Mouse (Mus musculus) right cerebral cortex, adult 2 months (tissue): ENCODE results near the gene Gm37419.
A peak's percentile ranks its signal among the peaks of the same experiment; 100 is the strongest.

Source experiments
- DNase-seq, 2 experiments: peaks; one replicate each; pipeline ENCODE4 v3.0.0; 2021 to 2022; ENCODE audit warnings: low spot score in 2 of 2

Gm37419 gene

DNA sequence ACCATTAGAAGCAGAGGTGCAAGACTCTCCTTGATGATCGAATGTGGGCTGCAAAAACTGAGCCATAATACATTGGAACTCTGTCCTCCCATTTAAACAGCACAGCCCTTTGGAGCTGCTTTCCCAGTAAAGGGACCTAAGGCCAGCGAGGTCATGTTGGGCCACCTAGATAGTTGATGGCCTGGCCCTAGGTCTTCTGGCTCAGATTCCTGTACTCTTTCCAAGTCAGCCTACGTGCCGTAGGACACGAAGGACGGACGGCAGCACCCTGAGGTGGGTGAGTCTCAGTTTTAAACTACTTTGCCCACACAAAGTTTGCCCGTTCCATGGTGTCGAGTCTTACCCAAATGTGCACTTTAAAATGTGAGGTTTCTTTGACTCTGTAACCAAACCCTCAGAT, 8.8 kb upstream of the Gm37419 start:
- no peak for DNase-seq

DNA sequence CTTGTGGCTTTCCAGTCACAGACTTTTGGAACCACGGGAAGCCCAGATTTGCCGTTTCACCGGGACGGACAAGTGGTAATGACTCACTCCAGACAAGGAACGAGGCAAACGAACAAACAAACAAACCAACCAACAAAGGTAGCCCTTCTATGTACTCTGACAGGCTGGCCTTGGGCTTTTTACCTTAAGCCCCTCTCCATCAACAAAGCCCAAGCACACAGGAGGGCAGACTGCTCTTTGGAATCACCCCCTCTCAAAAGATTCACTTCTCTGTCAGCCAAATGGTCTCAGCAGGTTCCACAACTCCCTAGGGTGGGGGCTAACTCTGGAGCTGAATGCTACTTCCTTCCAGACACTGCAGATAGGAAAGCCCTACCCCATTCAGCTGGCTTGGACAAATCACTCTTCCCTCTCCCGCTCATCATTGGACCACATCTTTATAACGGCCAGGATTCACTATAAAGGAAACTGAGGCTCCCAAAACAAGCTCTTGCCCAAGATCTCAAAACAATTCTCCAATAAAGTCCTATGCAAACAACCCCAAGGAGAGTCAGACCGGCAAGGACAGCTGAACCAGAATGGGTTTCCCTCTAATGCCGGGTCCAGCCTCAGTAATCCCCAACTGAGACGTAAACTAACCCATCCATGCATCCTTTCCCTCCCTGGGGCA, 7.9 kb upstream of the Gm37419 start:
- DNase-seq = no peak

DNA sequence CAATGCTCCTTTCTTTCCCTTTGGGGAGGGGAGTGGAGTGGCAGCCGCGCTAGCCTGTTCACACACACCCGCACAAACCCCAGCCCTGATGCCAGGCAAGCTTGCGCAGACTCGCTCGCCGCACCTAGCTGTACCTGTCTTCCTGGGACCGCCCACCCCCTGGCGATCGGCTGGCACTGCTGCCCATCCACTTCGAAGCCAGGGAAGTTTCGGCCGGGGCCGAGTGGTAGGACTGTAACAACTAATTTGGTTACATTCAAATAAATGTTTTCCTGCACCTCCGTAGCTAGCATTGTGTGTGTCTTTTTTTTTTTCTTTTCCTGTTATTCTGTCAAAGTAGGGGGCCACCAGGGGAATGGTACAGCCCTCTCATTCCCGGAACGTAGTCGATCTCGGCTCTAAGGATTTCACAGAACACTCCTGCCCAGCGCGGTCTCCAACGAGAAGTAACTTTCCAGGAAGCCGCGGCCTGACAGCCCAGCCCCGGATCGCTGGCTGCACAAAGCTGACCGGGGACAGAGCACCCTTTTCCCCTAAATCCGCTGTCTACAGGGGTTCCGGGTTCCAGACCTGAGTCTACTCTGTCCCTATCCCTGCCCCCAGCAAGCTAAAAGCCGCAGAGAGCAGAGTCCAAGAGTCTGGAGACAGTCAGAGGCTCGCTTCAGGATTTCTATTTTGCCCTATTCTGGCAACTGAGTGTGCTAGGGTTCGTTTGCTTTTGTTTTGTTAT, 7.1 kb upstream of the Gm37419 start:
- no peak for DNase-seq

DNA sequence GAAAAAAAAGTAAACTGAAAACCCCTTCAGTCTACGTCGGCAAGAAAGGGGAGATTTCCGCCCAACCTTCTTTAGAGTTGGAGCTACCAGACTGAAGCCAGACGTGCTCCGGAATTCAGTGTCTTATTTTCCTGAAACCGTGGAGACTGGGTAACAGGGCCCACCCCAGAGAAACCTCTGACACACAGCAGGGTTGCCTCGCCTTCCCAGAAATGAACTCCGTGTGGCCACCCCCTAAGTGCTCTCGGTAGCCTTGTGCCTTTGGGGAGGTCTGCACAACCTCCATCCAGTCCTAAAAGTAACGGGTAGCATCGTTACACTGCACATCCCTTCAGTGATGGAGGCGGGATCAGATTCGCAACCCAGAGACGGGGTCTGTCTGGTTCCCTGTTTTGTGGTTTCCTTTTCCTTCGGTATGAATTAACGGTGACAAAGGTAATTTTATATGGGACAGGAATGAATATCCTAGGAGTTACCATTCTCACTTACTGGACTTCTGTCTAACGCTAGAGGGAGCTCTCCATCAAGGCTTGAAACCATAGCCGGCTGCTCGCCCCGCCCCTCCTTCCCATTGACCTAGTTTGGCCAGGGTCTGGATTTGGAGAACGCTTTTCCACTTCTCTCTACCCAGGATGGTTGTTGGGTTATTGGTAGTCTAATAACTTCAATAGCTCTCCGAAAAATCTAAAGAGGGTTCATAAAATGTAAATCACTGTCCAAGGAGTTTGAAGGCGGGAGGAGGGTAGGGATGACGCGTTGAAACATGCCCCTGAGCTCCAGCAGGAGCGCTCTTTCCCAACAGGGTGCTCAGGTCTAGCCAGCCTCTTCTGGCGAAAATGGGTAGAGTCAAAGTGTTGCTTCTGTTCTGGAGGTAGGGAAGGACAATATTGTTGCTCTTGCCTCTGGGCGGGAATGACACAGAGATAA, 6.1 kb upstream of the Gm37419 start:
- DNase-seq = peak; percentile 80 to 83

DNA sequence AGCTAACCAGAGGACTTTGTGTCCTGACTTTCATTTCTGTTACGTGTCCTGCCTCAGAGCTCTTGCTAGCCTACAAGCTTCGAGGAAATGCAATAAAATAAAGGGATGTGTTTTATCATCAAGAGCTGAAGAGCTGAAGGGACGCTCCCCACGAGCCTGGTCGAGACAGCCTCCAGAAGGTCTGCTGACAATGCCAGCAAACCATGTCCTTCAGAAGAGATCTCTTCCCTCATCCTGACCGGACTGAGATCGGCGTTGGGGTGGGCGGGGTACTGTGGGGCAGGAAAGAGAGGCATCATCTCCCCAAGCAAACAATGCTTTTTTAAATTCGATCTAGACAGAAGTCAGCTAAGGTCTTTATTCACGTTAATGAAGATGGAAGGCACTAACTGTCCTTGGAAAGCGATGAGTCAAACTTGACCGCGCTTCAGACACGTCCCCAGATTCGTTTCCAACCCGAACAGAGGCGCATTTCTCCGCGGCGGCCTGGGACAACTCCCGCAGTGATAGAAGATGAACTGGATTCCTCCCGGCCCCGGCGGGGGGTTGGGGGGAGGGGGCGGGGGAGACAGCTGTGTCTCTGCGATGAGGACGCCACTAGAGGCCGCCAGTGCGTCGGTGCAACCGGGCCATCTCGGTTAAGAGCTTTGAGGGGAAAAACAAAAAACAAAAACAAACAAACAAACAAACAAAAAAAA, 5.2 kb upstream of the Gm37419 start:
- peak; percentile 74 for DNase-seq

DNA sequence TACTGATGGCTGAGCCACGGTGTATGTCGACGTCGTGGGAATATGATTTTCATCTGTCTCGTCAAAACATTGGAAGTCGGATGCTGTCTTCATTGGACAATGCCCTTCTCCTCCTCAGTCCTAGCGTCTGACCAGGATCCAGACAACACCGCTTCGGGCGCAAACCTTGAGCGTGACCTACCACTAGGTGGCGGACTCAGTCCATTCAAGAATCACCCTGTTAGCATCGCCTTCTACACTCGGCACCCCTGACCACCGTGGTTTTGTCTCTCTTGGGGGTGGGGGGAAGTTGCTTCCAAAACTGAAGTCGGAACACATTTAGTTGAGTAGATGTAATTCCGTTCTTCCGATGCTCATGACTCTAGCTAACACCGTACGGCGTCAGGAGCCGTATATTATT, 4.1 kb upstream of the Gm37419 start:
- peak; percentile 95 to 97 for DNase-seq

DNA sequence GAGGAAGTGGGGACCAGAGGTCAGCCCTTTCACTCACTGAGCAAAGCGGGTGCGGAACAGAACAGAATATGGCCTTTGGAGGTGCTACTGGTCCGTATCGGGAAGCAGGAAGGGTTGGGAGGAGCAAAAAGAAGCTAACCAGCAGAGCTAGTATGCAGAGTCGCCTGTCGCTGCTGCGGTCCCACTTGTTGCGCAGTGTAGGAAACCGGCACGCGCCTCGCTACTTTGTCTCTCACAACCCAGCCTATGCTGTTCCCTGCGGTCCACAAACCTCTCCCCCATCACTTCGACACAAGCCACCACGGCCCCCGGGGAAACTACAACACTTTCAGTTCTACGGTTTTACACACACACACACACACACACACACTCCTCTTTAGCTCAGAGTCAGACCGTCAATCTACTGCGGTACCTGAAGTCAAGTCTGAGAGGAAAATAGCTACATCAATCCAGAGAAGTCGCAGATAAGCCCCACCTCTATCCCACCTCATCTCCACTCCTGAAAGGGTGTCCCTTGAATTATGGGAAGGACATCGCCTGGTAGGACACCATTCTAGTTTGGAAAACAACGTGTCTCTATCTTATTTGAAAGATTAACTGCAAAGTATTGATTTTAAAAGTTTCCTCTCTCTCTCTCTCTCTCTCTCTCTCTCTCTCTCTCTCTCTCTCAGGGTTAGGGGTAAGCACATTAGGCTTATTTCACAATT, 3.4 kb upstream of the Gm37419 start:
- DNase-seq = peak in 1 of 2 experiments; percentile 55

DNA sequence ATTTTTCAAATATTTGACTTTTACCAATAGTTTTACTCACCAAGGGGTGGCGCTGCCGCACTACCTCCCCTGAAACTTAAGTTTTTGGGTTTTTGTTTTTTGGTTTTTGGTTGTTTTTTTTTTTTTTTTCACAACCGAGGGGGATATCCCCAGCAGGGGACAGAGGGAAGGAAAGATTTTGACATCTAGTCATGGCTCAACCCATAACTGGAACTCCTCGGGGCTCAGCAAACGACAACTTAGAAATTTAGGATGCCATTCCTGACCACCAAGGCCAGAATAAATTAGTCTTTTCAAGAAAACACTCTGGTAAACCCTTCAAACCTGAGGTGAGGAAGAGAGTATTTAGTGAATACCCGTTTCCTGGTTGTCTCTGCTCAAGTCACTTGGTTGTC, 2.8 kb upstream of the Gm37419 start:
- no peak for DNase-seq

DNA sequence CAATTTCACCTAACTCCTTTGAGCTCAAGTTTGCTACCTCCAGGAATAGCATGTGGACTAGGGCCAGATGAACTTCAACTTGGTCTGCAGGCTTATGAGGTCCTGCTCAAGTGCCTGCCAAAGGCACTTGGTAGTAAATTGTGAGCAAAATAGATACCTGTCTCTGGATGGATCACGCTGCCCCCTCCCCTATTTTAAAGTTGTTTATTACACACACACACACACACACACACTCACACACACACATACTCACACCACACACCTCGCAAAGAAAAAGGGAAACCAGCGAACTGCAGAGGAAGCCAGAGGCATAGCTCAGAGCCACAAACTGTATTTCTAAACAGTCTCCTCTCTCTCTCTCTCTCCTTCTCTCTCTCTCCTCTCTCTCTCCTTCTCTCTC, 2.1 kb upstream of the Gm37419 start:
- no peak for DNase-seq

DNA sequence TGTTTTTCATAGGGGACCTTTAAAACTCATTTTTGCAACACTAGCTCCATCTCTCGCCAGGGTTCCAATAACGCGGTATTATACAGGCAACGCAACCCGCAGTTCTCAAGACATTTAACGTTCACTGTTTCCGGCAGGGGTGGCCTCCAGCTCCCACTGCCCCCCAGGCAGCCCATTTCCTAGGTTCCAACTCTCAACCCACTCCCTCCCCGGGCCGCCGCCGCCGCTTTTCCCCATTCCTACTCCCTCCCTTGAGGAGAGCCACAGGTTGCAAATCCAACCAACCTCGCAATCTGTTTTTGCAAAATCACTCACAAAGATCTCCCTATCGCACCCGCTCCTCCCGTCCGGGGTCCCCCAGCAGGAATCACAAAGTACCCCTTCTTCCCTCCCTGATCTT, 1.4 kb upstream of the Gm37419 start:
- DNase-seq = no peak

DNA sequence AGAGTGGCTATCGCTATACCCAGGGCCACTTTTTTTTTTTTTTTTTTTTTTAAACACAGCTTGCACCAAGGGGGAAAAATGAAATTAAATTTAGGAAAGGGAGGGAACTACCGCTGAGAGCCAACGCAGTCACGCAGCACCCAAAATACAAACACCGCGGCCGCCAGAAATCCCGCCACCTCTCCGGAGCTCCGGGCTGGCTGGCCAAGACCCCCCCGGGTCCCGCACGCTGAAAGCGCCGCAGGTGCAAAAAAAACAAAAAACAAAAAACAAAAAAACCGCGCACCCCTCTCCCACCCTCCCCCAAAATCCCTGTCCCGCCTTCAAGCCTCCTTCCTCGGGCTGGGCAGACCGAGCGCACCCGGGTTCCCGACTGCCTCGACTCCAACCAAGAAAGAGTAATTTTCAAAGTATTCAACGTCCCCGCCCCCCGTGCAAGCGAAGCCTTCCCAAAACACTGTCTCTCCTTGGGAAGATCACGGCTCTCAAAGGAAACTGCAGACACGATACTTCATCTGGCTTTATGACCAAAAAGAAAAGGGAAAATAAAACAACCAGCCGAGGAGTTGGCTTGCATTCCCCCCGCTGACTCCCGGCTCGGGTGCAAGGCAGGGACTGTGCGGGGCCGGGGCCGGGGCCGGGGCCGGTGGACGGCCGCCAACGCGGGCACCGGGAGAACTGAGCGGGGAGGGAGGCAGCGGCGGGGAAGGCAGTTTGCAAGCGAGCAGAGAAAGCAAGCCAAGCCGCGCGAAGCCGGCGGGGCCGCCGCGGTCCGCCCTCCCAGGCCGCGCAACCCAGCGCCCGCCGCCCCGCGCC, 733 bp upstream of the Gm37419 start:
- no peak for DNase-seq

DNA sequence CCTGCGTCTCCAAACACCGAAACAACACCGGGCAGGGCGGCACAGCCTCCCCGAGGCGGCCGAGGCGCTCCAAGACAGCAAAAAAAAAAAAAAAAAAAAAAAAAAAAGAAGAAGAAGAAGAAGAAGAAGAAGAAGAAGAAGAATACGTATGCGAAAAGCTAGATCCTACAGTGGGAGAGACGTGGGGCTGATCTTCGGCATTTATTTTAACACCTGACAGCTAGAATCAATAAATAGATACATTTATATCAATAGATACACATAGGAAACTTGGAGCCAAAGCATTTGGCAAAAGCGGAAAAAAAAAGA, 171 bp upstream of the Gm37419 start:
- no peak for DNase-seq

DNA sequence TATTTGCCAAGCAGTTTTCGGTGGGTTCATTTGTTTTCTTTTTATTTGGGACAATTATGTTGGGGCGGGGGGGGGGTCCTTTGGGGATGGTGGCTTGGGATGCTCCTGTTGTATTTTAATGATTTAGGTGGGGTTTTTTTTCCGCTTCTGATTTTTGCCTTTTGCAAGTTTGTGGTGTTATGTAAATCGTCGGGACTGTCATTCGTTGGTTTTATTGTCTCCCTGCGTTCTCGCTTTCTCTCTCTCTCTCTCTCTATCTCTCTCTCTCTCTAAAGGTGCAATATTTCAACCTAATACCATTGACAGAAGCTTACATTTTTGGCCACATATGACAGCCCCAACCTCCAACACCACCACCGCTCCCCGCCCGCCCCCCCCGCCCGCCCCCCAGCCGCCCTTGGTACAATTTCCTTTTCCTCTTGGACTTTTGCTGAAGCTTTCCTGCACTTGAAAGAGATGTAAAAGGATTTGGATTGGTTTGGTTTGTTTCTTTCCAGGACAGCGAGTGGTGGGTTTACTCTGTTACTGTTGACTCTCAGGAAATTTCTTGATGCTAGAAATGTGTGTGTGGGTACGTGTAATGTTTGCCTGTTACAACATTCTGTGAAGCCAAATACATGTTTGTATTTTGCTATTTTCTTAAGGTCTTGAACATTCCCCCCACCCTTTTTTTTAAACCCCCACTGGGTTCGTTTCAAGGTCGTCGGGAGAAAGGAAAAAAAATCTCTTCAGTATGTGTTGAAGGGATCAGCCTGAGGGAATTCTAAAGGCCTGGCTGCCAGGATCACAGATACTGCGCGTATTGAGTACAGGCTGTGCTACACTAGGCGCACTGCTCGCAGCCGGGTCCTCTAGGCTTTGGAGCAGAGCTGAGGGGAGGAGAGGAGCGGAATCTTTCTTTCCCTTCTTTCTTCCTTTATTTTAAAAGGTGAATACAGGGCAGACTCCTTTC, 1.2 kb downstream of the Gm37419 start:
- peak in 1 of 2 experiments; percentile 61 for DNase-seq

DNA sequence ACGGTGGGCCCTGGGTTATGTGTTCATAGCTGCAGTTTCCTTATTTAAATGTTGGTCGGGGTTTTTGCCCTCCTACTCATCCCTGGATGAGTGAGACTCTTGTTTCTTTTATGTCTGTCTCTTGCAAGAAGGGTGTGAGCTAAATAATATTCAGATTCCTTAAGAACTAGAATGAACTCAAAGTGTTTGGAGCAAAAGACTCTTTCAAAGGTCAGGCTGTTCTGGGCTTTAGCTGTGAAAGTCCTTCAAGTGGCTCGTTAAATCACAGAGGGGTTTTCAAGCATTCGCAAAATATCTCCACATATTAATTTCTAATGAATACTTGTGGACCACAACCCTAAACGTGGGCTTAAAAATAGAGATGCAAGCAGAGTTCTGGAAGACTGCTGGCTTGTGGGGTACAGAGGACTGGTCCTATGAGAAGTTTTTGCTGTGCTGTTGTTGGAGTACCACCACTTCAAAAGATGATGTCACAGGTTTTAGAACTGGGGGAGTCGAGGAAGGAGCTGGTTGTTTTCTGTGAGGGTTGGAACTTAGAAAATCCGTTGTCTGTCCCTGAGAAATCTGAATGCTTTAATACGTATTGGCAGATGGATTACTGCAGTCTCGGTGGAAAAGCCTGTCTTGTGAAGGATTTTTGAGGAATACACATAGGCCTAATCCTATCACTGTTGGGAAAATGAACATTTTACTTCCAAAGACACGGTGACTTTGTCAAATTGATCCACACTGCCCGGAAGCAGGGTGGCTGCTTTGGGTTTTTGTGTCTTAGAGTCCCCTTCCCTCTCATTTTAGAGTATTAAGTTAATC, 2.1 kb downstream of the Gm37419 start:
- no peak for DNase-seq

DNA sequence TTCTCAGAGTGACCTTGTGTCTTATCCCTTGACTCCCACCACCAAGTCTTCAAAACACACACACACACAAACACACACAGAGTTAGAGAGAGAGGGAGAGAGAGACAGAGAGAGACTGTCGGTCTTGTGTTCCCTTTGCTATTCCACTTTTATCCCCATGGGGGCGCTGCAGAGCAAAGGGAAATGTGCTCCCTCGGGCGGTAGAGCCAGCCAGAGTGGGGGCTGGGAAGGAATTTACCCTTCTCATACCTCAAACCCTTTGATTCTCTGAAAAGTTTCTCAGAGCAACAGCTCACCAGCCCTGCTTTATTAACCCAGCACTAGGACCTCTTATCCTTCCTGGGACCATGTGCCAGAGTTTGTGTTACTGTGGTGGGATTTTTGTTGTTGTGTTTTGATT, 2.9 kb downstream of the Gm37419 start:
- peak; percentile 88 to 94 for DNase-seq

DNA sequence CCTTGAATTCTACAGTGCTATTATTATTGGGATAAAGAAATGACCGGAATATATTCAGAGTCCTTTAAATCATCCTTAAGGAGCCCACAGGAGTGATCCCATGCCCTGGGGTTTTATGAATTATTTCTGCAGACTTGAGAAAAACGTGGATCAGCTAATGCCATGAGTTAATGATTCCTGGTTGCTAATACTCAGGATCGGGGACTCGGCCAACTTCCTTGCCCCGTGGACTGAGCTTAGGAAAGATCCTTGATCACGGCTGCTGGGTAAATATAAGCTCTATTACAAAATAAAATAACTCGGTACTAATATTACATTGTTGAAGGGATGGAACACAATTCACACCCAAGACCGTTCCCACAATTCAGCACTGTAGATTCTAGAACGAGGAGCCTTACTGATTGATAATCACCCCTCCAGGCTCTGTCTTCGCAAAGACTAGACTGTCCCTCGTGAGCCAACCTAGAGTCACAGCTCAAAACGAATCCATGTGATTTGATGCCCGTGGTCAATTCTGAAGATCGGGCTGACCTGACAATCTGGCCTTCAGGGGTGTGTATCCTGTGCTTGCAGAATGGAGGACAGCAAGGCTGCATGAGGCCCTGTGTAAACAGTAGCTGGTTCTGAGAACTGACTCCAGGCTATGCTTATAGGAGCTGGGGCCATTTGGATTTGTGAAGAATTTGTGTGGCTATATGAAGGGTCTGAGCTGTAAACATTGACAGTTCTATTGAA, 3.7 kb downstream of the Gm37419 start:
- DNase-seq = no peak

DNA sequence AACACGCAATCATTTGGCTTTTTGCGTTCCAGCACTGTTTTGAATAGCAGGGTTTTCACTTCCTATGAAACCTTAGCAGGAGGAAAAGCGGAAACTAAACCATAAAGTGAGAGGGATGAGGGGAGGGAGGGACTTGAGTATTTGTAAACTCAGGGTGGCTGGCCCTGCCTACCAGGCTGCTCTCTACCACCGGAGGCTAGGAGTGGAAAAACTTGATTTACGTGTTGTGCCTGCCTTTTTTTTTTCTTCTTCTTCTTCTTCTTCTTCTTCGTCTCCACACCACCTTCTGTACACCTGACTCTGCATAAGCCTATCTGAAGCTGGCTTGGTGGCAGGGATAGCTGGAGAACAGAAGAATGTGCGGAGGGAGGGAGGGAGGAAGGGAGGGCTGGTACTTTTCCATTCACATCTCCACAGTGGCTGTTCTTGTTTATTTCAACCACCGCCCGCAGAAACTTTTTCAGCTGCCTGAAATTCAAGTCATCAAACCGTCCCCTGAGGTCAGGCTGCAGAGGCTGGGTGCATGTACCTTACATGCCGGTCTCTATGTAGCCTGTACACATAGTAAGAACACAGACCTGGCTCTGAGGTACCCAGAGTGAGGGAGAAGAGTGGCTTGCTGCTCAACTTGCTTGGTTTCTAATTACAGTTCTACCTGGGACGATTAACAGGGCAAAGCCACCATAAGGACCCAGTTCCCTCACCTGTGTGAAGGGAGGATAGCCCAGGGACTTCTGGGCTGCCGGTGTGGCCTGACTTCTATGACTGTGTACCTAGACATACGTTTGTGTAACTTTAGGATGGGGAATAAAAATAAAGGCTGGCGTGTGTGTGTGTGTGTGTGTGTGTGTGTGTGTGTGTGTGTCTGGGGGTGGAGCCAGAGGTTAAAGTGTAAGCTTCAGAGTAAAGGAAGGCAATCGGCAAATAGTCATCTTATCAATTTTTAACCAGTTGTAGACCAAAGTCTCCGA, 5.4 kb downstream of the Gm37419 start:
- no peak for DNase-seq
